Mouse (Mus musculus) cerebellum, postnatal 14 days (tissue): ENCODE measurements around the gene Slc9a4.
"Not testable (repeated sequence)": the region's sequence is repeated elsewhere in the genome, so short reads cannot be mapped to it uniquely, and the experiment has no call there.

Source experiments
- DNase-seq, 2 experiments: peaks; one replicate each; pipeline ENCODE4 v3.0.0; 2021; ENCODE audit warnings: mixed read lengths in 2 of 2

Slc9a4 gene

DNA sequence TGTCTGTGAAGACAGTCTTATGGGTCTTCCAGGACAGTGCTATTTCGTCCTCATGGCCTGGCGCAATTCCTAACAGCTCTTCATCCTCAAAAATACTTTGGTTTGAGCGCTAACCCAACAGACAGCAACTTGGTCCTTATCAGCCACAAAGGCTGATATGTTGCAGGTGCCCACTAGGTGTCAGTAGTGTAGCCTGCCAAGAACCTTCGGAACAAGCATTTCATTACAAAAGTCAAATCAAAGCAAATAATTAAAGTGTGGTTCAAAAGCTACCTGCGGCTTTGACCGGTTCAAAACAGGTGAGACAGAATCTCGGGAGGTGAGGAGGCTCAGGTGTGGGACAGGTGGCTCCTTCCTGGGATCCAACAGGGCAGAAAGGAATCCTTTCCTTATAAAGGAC is at the start of gene Slc9a4:
Gene Slc9a4 (plus strand): TSS at position 298 of the 400 bp plus-strand sequence.
- peak; percentile 57 to 62 for DNase-seq

DNA sequence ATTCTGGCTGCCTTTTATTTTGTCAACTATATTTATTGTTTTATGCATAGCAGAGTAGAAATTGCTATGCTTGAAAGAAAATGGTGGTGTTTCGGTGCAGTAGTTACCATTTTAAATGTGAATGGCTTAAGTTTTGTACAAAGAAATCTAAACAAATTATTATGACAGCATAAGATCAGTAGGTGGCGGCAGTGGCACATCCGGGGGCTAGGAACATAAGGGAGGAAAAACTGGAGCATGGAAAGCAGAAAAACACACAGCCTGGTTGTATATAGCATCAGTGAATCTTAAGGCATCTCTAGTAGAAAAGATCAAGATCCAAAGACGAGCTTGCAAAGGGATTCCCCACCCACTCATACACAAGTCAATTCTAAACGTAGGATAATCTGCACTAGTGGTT is 42.3 kb upstream of the Slc9a4 start:
- no peak for DNase-seq

DNA sequence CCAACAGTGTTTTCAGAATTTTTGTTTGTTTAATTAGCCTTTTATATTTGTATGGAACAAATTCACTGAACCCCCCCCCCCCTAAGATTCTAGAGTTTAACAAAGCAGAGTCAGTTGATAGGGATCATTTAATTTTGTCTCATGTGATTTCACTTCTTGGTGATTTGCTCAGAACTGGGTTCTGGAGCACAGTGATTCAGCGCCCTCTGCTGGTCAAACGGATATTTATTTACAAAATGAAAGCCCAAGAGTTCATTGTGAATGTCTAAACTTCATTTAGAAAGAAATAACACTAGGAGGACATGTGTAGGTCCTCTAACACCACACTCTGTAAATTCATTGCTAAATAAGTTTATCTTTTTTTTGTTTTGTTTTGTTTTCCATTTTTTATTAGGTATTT is 35.2 kb upstream of the Slc9a4 start:
- peak; percentile 78 to 83 for DNase-seq

GRCm38 (mm10) chr1:40546645-40547044 is 33.2 kb upstream of the Slc9a4 start:
- DNase-seq: no peak

- DNase-seq: no peak
Observed at GRCm38 (mm10) chr1:40547064-40547572, 32.8 kb upstream of the Slc9a4 start.

DNA sequence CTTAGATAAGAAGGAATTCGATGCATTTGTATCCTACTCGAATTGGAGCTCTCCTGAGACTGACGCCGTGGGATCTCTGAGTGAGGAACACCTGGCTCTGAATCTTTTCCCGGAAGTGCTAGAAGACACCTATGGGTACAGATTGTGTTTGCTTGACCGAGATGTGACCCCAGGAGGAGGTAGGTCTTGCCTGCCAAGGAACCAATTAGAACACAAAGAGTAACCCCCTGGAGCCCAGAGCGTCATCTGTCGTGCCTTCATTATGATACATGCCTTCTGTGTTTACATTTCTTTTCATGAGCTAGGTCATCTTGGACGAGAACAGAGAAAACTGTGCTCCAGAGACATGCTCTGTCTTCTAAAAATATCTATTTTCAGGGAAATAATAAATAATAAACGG is 32.1 kb upstream of the Slc9a4 start:
- peak; percentile 12 to 13 for DNase-seq

DNA sequence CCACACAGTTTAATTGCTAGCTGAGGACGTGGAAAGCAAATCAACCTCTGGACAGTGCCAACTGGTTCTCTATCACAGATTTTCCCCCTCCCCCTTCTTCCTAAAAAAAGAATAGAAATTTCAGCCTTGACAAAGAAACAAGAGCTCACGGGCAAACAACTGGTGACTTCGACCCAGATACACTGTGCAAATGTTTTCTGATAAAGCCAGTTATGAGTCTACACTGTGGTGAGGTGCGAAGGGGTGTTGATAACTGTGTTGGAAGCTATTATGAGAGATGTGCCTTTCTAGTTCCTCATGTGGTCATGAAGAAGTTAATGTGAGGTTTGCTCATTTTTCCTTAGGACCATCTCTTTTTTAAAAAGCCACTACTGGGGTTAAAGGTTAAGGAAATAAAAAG is 10.5 kb upstream of the Slc9a4 start:
- no peak for DNase-seq

DNA sequence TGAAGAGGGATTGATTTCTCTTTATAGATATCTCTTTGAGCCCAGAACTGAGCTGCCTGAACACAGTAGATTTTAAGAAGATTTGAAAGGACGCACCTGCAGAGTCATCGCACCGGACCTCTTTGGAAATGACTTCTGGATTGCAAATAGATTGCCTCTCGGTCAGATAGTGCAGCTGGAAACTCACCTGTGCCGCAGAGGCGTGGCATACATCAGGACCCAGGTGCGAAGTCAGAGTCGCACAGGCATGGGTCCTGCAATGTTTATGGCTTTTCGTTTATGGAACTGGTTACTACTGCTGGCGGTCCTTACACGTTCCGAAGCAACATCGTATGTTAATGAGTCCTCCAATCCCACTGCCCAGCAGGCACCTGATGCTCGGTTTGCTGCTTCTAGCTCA is 388 bp downstream of the Slc9a4 start:
- DNase-seq: no peak

GRCm38 (mm10) chr1:40586776-40587175 is 6.9 kb downstream of the Slc9a4 start:
- DNase-seq: no peak

DNA sequence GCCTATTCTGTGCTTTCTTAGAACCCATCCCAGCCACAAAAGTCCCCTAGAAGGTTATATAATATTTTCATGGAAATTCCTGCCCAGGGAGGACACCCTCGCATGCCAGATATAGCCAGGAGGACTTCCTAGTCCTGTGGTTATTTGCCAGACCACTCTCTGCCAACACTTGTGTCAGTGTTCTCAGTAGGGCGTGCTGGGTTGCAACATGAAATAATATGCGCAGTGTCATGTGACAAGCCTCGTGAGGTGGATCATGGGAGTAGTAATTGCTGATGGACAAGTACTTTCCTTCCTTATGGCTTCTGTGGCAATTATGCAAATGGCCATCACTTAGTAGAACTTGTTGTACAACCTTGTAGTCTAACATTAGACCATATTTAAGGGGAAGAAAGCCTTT is 11.1 kb downstream of the Slc9a4 start:
- no peak for DNase-seq

GRCm38 (mm10) chr1:40597822-40598221 is 17.9 kb downstream of the Slc9a4 start:
- DNase-seq: no peak

DNA sequence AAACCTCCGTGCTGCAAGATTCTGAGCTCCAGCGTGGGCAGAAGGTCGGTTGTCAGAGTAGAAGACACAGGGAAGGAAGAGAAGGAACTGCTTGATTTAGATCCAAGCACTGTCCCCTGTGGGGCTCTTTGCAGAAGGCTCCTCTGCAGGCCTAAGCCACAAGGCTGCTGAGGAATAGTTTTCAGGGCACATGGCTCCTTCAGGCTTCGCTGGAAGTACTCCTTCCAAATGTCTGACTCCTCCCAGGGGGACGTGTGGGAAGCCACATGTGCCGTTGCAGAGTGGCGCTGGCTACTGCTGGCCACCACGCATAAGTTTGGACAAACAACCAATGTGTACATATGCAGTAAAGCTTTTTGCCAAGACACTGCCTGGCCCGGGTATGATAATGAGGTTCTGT is 19.8 kb downstream of the Slc9a4 start:
- not testable (repeated sequence) for DNase-seq

DNA sequence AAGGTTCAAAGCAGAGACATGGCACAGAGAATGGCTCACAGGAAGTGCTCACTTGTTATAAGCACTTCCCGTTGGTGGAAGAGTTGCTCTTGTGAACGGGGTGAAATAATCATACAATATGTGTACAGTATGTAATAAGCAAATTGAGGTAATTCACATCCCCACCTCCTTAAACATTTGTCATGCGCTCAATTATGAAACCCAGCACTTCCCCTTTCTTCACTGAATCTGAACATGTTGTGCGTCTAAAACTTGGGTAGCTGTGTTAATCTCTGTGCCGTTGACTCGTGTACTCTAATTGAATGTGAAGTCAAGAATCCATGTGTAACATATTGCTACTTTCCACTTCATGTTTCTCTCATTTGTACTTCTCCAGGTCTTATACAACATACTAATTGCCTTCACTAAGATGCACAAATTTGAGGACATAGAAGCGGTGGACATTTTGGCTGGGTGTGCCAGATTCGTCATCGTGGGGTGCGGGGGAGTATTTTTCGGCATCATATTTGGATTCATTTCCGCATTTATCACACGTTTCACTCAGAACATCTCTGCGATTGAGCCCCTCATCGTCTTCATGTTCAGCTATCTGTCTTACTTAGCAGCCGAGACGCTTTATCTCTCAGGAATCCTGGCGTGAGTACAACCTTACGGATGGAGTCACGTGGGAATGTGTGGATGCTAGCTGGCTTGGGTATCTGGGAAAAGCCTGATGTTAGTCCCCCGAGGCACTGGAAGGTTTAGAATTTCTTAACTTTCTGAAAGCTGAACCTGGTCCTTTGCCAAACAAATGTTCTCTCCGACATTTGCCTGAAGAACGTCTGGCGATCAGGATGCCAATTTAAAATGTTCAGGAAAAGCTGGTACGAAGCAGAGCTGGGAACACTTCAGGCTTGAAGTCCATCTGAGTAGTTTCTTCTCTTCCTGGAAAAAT is 20.8 kb downstream of the Slc9a4 start:
- no peak for DNase-seq

GRCm38 (mm10) chr1:40601461-40601860 is 21.6 kb downstream of the Slc9a4 start:
- no peak for DNase-seq

- no peak for DNase-seq
Observed at GRCm38 (mm10) chr1:40613219-40613618, 33.3 kb downstream of the Slc9a4 start.

DNA sequence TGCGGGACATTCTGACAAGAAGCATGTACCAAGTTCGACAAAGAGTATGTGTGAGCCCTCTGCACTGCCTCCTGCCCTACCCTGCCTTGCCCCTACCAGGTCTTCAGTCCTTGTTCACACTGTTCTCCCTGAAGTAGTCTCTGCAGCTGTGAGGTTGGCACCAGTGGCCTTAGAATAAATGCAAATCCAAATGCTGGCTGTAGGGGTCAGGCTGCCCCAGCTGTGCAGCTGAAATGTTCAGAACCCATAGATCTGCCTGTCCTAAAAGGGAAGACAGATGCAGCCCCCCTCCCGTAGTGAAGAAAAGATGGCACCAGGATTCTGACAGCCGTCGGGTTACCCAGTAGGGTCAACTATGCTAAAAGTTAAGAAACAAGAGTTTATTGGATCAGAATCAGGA is 39.2 kb downstream of the Slc9a4 start:
- DNase-seq: no peak

DNA sequence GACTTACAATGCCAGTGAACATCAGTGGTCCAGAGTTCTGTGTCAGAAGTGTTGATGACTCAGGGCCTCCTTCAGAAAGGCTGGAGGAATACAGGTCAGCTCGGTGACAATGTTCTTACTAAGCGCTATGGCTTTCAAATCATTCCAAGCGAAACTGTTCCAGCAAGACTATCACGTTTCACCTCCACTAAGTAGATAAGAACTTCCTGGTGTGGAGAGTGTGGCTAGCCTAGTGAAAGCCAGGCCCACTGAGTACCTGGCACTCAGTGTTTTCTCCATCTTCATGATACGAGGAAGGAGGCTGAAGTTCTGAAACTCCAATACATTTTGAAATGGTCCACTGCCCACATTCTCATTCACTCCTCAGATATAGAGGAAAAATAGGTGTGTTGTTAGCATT is 40.0 kb downstream of the Slc9a4 start:
- no peak for DNase-seq

- DNase-seq: no peak
Observed at GRCm38 (mm10) chr1:40624954-40625353, 45.1 kb downstream of the Slc9a4 start.

- no peak for DNase-seq
Observed at GRCm38 (mm10) chr1:40626954-40627353, 47.1 kb downstream of the Slc9a4 start.

DNA sequence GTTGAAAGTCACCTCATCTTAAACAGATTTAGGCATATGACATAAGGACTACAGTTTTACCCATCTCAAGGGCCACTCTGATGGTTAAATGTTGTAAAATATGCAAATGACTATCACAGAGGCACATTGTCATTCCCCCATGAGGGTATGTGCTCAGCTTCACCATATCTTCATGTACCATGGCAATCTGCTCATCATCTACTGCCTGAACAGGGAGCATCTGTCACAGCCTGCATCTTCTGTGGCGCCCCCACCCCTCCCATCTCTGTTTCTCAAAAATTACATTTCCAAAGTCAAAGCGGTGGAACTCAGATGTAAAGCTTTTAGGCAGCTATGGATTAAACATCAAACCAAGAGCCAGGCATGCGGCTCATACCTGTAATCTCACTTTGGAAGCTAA is 48.6 kb downstream of the Slc9a4 start:
- no peak for DNase-seq

DNA sequence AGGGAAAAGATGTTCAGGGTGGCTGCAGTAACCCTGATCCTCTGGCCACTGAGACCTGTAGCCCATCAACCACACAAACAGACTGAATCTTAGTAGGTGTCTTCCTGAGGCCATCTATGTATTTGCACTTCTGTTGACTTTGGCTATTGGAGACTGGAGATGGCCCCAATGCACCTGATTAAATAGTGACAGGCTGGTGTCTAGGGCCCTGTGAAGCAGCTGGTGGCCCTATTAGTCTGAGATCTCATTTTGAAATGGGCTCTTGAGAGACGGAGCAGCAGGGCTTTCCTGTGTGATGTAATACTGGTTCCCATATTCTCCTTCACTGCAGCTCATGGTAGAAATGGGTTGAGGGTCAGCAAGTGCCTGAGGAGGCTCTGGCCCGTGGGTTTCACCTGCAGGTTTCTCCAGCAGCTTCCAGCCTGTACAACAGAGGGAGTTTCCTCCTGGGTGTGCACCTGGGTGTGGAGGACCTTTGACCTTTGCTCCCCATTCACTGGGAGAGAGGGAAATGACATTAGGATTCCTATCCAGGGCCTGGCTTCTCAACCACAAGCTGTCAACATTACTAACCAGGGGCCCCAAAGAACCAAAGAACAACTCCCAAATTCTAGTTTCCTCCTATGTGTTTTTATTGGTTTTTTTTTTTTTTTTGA is 52.7 kb downstream of the Slc9a4 start:
- no peak for DNase-seq

- DNase-seq: no peak
Observed at GRCm38 (mm10) chr1:40634608-40635007, 54.7 kb downstream of the Slc9a4 start.

- no peak for DNase-seq
Observed at GRCm38 (mm10) chr1:40648234-40648633, 68.4 kb downstream of the Slc9a4 start.
